Mouse (Mus musculus) neural tube, embryonic 11.5 days (tissue): ENCODE measurements around the gene Smim20. TPM values are rescaled to one million over a fixed set of nuclear protein-coding genes. Genes with fewer than 3 reads are reported as not detected.

Experiments used
- ATAC-seq: fragments of 200-750 bp; cut with Nextera tagmentation; 2 replicates; pipeline ENCODE4 v1.8.0; 2017; ENCODE audit warnings: moderate number of reproducible peaks, mild to moderate bottlenecking, moderate TSS enrichment, moderate library complexity; ENCODE audit not compliant: insufficient read depth, low FRiP score, low TSS enrichment
- DNase-seq: peaks from one replicate; pipeline ENCODE4 v3.0.0-alpha.2; 2015; ENCODE audit warnings: low spot score
- H3K27ac ChIP-seq: fragments of 300-500 bp; sonication (generic); 2 replicates; pipeline ENCODE4 v1.5.1; 2014; ENCODE audit warnings: low read depth, mild to moderate bottlenecking, low read length
- H3K27me3 ChIP-seq: fragments of 300-500 bp; sonication (generic); 2 replicates; pipeline ENCODE4 v1.6.1; 2014; ENCODE audit warnings: mild to moderate bottlenecking, low read length, mixed read lengths; ENCODE audit not compliant: control insufficient read depth, insufficient read depth
- H3K36me3 ChIP-seq: fragments of 300-500 bp; sonication (generic); 2 replicates; pipeline ENCODE4 v1.6.1; 2014; ENCODE audit warnings: mild to moderate bottlenecking, low read length, moderate library complexity, mixed read lengths; ENCODE audit not compliant: control insufficient read depth, insufficient read depth
- H3K4me1 ChIP-seq: fragments of 300-500 bp; sonication (generic); 2 replicates; pipeline ENCODE4 v1.6.1; 2014; ENCODE audit warnings: low read length, mixed read lengths; ENCODE audit not compliant: control insufficient read depth, insufficient read depth
- H3K4me2 ChIP-seq: fragments of 300-500 bp; sonication (generic); 2 replicates; pipeline ENCODE4 v1.6.1; 2014; ENCODE audit warnings: low read depth, mild to moderate bottlenecking, moderate library complexity
- H3K4me3 ChIP-seq: fragments of 300-500 bp; sonication (generic); 2 replicates; pipeline ENCODE4 v1.5.1; 2014; ENCODE audit warnings: low read depth, low read length
- H3K9ac ChIP-seq: fragments of 300-500 bp; sonication (generic); 2 replicates; pipeline ENCODE4 v1.6.1; 2014; ENCODE audit warnings: mild to moderate bottlenecking, low read length
- H3K9me3 ChIP-seq: fragments of 300-500 bp; sonication (generic); 2 replicates; pipeline ENCODE4 v1.6.1; 2016; ENCODE audit warnings: low read length; ENCODE audit not compliant: control insufficient read depth
- WGBS: fragments of 180-500 bp; shearing (Covaris S2); extraction: QIAGEN DNeasy Blood & Tissue Kit; methylation state at CpG from one replicate; pipeline ENCODE4 v1.1.7; 2014; 5-methylcytosine and 5-hydroxymethylcytosine counted together
- polyA plus RNA-seq: library from polyadenylated mRNA; unstranded; fragments of >200 nt; fragmentation: Nextera tagmentation; extraction: Ambion mirVana; gene quantifications from 2 replicates; pipeline ENCODE4 v1.2.1, GENCODE M21; 2014

Gene Smim20
- polyA plus RNA-seq, 1 experiment from 2014 or later: 59.5 TPM

DNA sequence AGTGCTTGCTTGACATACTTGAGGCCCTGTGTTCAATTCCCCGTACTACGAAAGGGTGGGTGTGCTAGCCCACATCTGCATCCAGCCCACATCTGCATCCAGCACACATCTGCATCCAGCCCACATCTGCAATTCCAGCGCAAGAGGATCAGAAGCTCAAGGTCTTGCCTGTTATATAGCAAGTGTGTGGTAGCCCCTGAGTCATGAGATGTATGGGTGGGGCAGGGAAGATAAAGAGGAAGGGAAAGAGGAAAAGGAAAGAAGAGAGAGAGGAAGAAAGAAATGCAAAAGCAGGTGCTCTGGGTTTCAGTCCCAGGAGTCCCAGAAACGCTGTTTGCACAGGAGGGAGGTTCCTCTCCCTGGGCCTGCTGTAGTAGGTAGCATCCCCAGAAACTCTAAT, 15.6 kb downstream of the Smim20 start:
- H3K4me1 ChIP-seq: no peaks in the 10 kb centered on the region
- DNase-seq (no peak), ATAC-seq (no peak)
- no peak overlapping the region for H3K4me2 ChIP-seq
- no peak overlapping the region for H3K9ac ChIP-seq
- no peaks in the 10 kb centered on the region for H3K9me3 ChIP-seq
- H3K27me3 ChIP-seq: no peaks in the 10 kb centered on the region
- H3K4me3 ChIP-seq: no peak overlapping the region
- H3K27ac ChIP-seq: no peak overlapping the region
- 86% methylated on average over 4 of the region's 4 CpGs for WGBS
- H3K36me3 ChIP-seq: no peaks in the 10 kb centered on the region

DNA sequence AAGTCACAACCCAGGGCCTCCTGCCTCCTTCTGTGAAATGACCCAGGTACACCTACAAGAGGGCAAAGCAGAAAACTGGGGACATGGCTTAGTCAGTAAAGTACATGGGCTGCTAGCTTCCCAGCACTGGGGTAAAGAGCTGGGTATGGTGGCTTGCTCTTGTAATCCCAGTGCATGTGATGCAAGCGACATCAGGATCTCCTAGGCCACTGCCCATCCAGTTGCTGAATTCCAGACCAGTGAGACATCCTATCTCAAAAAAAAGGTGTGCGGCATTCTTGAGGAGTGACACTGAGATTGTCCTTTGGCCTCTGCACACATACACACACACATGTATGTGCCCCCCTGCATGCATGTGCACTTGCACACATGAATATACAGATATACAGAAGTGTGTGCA, 19.5 kb downstream of the Smim20 start:
- Histone ChIP-seq H3K4me1 (no peaks in the 10 kb centered on the region), H3K9ac (no peak overlapping the region), H3K27ac (no peak overlapping the region), H3K4me3 (no peak overlapping the region), H3K36me3 (no peaks in the 10 kb centered on the region), H3K9me3 (no peaks in the 10 kb centered on the region), H3K4me2 (no peak overlapping the region), H3K27me3 (no peaks in the 10 kb centered on the region)
- DNase-seq (no peak), ATAC-seq (no peak)
- WGBS: 97% methylated on average over 2 of the region's 2 CpGs

DNA sequence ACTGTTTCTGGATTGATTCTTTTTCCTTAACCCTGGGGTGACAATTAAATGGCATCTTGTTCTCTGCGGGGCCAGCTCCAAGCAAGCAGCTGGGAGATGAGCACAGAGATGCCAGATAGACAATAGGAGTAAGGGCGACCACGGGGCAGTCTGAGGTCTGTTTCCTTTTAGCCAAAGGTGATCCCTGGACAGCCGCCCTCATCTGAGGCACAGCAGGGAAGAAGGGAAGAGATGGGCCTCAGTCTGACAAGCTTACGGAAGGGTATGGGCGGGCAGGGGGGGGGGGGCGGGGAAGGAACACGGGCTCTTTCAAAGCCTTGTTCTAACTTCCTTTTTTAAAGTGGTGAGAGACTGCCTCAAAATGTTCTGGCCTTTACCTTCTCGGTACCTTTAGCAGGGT, 22.6 kb downstream of the Smim20 start:
- Histone ChIP-seq H3K36me3 (no peaks in the 10 kb centered on the region), H3K4me1 (no peaks in the 10 kb centered on the region), H3K9me3 (no peaks in the 10 kb centered on the region), H3K4me2 (no peak overlapping the region), H3K27me3 (no peaks in the 10 kb centered on the region), H3K4me3 (no peak overlapping the region), H3K27ac (no peak overlapping the region), H3K9ac (no peak overlapping the region)
- no peak for DNase-seq
- ATAC-seq: no peak
- 27% methylated on average over 9 of the region's 9 CpGs for WGBS

DNA sequence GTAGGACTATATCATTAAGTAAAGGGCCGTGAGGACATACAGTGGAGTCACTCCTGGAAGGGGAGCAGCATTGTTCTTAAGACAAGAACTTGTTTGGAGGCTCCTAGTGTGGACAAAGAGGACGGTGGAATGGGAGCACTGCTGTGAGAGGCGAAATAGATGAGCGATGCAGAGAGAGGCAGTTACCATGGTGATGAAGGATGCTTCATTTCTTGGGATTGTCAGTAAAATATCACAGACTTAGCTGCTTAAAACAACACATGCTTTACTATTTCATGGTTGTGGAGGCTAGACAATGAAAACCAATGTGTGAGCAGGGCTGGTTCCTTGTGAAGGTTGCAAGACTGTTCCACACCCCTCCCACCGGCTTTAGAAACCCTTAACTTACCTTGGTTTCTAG, 27.7 kb downstream of the Smim20 start:
- DNase-seq: no peak
- Histone ChIP-seq H3K9ac (no peak overlapping the region), H3K9me3 (no peaks in the 10 kb centered on the region), H3K4me2 (no peak overlapping the region), H3K4me1 (no peaks in the 10 kb centered on the region), H3K27me3 (no peaks in the 10 kb centered on the region), H3K4me3 (no peak overlapping the region), H3K27ac (no peak overlapping the region), H3K36me3 (no peaks in the 10 kb centered on the region)
- ATAC-seq: no peak
- WGBS: 72% methylated on average over 5 of the region's 5 CpGs

DNA sequence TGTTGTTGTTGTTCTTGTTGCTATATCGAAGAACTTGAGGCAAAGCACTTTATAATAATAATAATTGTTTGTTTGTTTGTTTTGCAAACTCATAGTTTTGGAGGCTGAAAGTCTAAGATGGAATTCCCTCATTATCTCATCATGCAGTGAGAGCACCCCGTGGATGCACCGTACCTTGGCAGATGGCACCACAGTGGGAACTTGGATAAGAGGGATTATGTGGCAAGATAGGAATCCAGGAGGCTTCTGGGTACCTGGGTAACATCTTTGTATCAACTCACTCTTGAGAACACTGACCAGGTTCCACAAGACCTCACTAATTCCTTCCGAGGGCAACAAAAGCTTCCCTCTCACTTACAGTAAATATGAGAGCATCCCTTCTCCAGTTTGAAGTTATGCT, 30.1 kb downstream of the Smim20 start:
- H3K27ac ChIP-seq: no peak overlapping the region
- H3K4me1 ChIP-seq: no peaks in the 10 kb centered on the region
- no peaks in the 10 kb centered on the region for H3K9me3 ChIP-seq
- no peak for ATAC-seq
- no peak overlapping the region for H3K4me2 ChIP-seq
- no peak overlapping the region for H3K9ac ChIP-seq
- no peaks in the 10 kb centered on the region for H3K36me3 ChIP-seq
- 90% methylated on average over 4 of the region's 4 CpGs for WGBS
- no peaks in the 10 kb centered on the region for H3K27me3 ChIP-seq
- H3K4me3 ChIP-seq: no peak overlapping the region
- DNase-seq: no peak

DNA sequence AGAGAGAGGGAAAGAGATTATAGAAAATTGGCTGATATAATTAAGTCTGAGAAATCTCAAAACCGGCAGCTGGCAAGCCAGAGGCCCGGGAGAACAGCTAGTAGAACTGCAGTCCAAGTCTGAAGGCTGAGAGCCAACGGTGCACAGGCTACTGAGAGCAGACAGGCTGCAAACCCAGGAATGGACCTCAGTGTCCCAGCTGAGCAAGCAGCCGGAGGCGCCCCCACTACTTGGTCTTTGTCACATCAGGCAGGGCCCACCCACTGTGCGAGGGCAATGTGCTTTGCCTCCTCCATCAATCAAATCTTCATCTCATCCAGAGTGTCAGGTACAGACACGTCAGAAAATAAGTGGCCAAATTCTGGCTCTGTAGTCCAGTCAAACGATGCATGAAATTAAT, 34.6 kb downstream of the Smim20 start:
- DNase-seq (no peak), ATAC-seq (no peak)
- Histone ChIP-seq H3K27me3 (no peaks in the 10 kb centered on the region), H3K4me2 (no peak overlapping the region), H3K4me3 (no peak overlapping the region), H3K9me3 (no peaks in the 10 kb centered on the region), H3K36me3 (no peaks in the 10 kb centered on the region), H3K9ac (no peak overlapping the region), H3K27ac (no peak overlapping the region), H3K4me1 (no peaks in the 10 kb centered on the region)
- 59% methylated on average over 8 of the region's 8 CpGs for WGBS

DNA sequence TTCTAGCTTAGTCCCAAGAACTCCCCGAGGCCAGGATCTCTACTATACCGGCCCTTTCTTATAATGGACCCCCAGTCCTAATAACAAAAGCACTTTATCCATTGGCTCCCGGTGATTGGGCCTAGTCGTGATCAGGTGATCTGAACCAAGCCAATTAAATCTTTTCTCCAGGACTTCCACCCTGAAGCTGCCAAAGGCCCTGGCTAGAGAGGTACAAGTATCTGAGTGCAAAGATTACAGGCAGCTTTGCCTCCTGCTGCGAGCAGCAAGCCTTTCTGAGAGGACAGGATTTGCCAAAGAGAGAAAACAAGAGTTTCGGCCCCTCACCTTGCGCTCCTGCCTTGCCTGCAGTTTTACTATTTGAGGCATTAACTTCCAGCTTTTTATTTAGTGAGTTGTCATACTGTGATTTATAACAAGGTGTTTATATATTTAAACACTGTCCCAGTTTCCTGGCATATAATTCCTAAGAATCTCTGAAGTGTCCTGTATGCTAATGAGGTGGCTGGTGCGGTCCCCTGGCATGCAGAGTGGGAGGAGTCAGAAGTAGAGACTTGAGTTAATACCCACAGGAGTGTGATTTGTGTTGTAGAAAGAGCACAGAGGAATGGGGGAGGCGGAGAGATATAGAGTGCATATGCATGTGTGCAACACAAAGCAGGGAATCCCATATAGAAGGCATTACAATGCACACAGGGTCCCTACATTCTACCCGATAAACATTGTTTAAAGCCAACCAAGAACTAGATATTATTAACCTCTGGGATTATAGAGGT, 36.2 kb downstream of the Smim20 start:
- H3K27me3 ChIP-seq: no peaks in the 10 kb centered on the region
- no peaks in the 10 kb centered on the region for H3K36me3 ChIP-seq
- no peak for ATAC-seq
- H3K9ac ChIP-seq: no peak overlapping the region
- no peak overlapping the region for H3K27ac ChIP-seq
- no peak overlapping the region for H3K4me3 ChIP-seq
- WGBS: 82% methylated on average over 10 of the region's 10 CpGs
- H3K9me3 ChIP-seq: no peaks in the 10 kb centered on the region
- DNase-seq: no peak
- H3K4me2 ChIP-seq: no peak overlapping the region
- H3K4me1 ChIP-seq: no peaks in the 10 kb centered on the region

DNA sequence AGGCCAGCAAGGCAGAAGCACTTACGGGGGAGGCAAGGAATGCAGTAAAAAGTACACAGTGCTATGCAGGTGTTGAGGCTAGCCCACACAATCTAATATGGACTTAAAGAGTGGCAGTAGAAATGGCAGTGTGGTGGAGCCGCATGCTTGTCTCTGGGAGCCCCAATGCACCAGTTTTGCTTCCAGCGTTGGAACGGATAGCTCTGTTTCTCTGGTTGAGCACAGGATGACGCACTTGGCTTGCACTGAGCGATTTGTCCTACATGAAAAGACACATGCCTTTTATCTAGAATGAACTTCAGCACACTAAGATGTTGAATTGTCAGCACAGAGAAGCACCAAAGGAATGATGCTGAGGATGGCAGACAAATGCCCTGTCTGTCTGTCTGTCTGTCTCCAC, 37.1 kb downstream of the Smim20 start:
- no peak for ATAC-seq
- H3K4me2 ChIP-seq: no peak overlapping the region
- H3K36me3 ChIP-seq: no peaks in the 10 kb centered on the region
- no peak overlapping the region for H3K9ac ChIP-seq
- no peak overlapping the region for H3K4me3 ChIP-seq
- no peak for DNase-seq
- no peaks in the 10 kb centered on the region for H3K27me3 ChIP-seq
- H3K4me1 ChIP-seq: no peaks in the 10 kb centered on the region
- WGBS: 93% methylated on average over 6 of the region's 6 CpGs
- no peaks in the 10 kb centered on the region for H3K9me3 ChIP-seq
- no peak overlapping the region for H3K27ac ChIP-seq

DNA sequence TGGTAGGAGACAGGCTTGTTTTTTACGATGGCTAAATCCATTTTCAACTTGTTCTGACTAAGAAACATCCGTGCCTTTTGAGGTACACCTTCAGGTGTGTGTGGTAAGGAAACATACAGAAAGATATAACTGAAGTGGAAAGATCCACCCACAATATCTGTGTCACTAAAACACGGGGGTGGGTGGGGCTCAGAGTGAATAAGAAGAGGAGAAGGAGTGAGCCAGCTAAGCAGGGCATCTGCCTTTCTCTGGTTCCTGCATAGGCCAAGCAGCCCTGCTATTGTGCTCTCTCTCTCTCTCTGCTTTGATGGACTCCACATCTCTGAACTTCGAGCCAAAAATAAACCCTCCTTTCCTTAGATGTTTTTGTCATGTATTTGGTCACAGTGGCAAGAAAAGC, 38.1 kb downstream of the Smim20 start:
- Histone ChIP-seq H3K36me3 (no peaks in the 10 kb centered on the region), H3K9ac (no peak overlapping the region), H3K4me3 (no peak overlapping the region), H3K27ac (no peak overlapping the region), H3K4me1 (no peaks in the 10 kb centered on the region), H3K9me3 (no peaks in the 10 kb centered on the region), H3K27me3 (no peaks in the 10 kb centered on the region), H3K4me2 (no peak overlapping the region)
- ATAC-seq (no peak), DNase-seq (no peak)
- 71% methylated on average over 4 of the region's 4 CpGs for WGBS
